ENCODE assay signal across 24 mouse cellular contexts in genomic region chr16:96187619-96188018, GRCm38 (mm10). TPM values are rescaled to one million over a fixed set of nuclear protein-coding genes. Genes with fewer than 3 reads are reported as not detected.
"Had no signal": no experiment of that assay in that cellular context is flagged by ENCODE, and none has a peak within 500 bp of the region (broad histone marks: within the 10 kb centered on the region; RNA-seq: fewer than 3 reads in every experiment).

No protein-coding gene starts in this region.

- H3K4me3 ChIP-seq: lung, embryonic 15.5 days; megakaryocyte, embryonic 14.5 days; myocyte; neural tube, embryonic 13.5 days; neural tube, embryonic 15.5 days; stomach, embryonic 15.5 days had no signal

- DNase-seq: lung, adult 2 months; lung, postnatal 14 days; lung, postnatal 36 days; midbrain, embryonic 14.5 days; retina, postnatal 1 day; right cerebral cortex, adult 18-20 months; right cerebral cortex, postnatal 25 days; right cerebral cortex, postnatal 4 days; spleen, adult 18-20 months; thymus, adult 2 months; thymus, postnatal 25 days; thymus, postnatal 4 days had no signal

- H3K36me3 ChIP-seq: lung, embryonic 15.5 days; neural tube, embryonic 13.5 days; neural tube, embryonic 15.5 days; stomach, embryonic 15.5 days had no signal

- H3K9me3 ChIP-seq: lung, embryonic 15.5 days; neural tube, embryonic 13.5 days; neural tube, embryonic 15.5 days; stomach, embryonic 15.5 days had no signal

- H3K9ac ChIP-seq: lung, embryonic 15.5 days; neural tube, embryonic 13.5 days; neural tube, embryonic 15.5 days; stomach, embryonic 15.5 days had no signal

- ATAC-seq: lung, postnatal 0 days; midbrain, embryonic 16.5 days had no signal

- H3K4me1 ChIP-seq: stomach, embryonic 15.5 days had no signal

- H3K27me3 ChIP-seq: lung, embryonic 15.5 days; neural tube, embryonic 13.5 days; neural tube, embryonic 15.5 days; stomach, embryonic 15.5 days had no signal

- H3K27ac ChIP-seq: lung, embryonic 15.5 days; macrophage; neural tube, embryonic 13.5 days; neural tube, embryonic 15.5 days; stomach, embryonic 15.5 days; stomach, postnatal 0 days had no signal

- H3K4me2 ChIP-seq: lung, embryonic 15.5 days; midbrain, embryonic 11.5 days; neural tube, embryonic 13.5 days; neural tube, embryonic 15.5 days; stomach, embryonic 15.5 days had no signal

RNA-seq across cellular contexts. Expression of gene Lca5l, which starts 4.5 kb away (rescaled TPM):
- polyA plus RNA-seq: macrophage had no signal

RNA-seq across cellular contexts. Expression of gene Sh3bgr, which starts 12.6 kb away (rescaled TPM):
- polyA plus RNA-seq: macrophage had no signal

RNA-seq across cellular contexts. Expression of gene B3galt5, which starts 48.0 kb away (rescaled TPM):
- polyA plus RNA-seq: lung, adult 2 months; macrophage; testis, adult 2 months had no signal
